In genomic region chr2:25292054-25292544, GRCm38 (mm10) we compare ENCODE assay signal across 9 mouse cellular contexts. TPM values are rescaled to one million over a fixed set of nuclear protein-coding genes. Genes with fewer than 3 reads are reported as not detected.
A peak's percentile ranks its signal among the peaks of the same experiment; 100 is the strongest.
DNase-seq lines count a peak whose midpoint lies in the region; ATAC-seq lines count a peak whose summit lies in the region.
"Had no signal": no experiment of that assay in that cellular context is flagged by ENCODE, and none has a peak within 500 bp of the region (broad histone marks: within the 10 kb centered on the region; RNA-seq: fewer than 3 reads in every experiment).

No protein-coding gene starts in this region.

- 2% methylated on average over 21 of the region's 43 CpGs for WGBS in kidney, embryonic 14.5 days
- 8% methylated on average over 34 of the region's 43 CpGs for WGBS in embryonic facial prominence, embryonic 12.5 days
- WGBS in hindbrain, embryonic 11.5 days: 6% methylated on average over 42 of the region's 43 CpGs
- WGBS in liver, embryonic 13.5 days (ENCODE audit: insufficient replicate concordance): 9% methylated on average over 42 of the region's 43 CpGs

- DNase-seq in kidney, adult 11 months: no peak
- peak; percentile 31 for DNase-seq in hindbrain, embryonic 11.5 days (ENCODE audit: low spot score)
- no peak for DNase-seq in liver, embryonic 13.5 days
- peak; percentile 21 for DNase-seq in splenic B cell, adult 2 months (ENCODE audit: low read depth, low spot score)
- no peak for DNase-seq in ovary, postnatal 10 days (ENCODE audit: low spot score)
- DNase-seq in right cerebral cortex, postnatal 36 days (ENCODE audit: low spot score in 2 of 2): no peak

- H3K4me1 ChIP-seq in kidney, embryonic 14.5 days (ENCODE audit: control insufficient read depth, insufficient read depth, low read length): peaks cover 10% of the 10 kb centered on the region; the same call in 1 of the 2 replicates
- H3K4me1 ChIP-seq in embryonic facial prominence, embryonic 12.5 days: peaks cover 13% of the 10 kb centered on the region
- peaks cover 5% of the 10 kb centered on the region; the same call in 1 of the 2 replicates for H3K4me1 ChIP-seq in hindbrain, embryonic 11.5 days (replicated peaks; ENCODE audit: control insufficient read depth, insufficient read depth, low read length)
- H3K4me1 ChIP-seq in liver, embryonic 13.5 days (replicated peaks): peaks cover 22% of the 10 kb centered on the region

- no peaks in the 10 kb centered on the region for H3K9me3 ChIP-seq in kidney, embryonic 14.5 days (ENCODE audit: control insufficient read depth, low read length)
- no peaks in the 10 kb centered on the region for H3K9me3 ChIP-seq in embryonic facial prominence, embryonic 12.5 days
- no peaks in the 10 kb centered on the region for H3K9me3 ChIP-seq in hindbrain, embryonic 11.5 days (ENCODE audit: control insufficient read depth, low read length)
- no peaks in the 10 kb centered on the region for H3K9me3 ChIP-seq in liver, embryonic 13.5 days (replicated peaks)

- H3K27me3 ChIP-seq in kidney, embryonic 14.5 days (ENCODE audit: control insufficient read depth, insufficient read depth, low read length): peaks cover 60% of the 10 kb centered on the region
- peaks cover 94% of the 10 kb centered on the region for H3K27me3 ChIP-seq in embryonic facial prominence, embryonic 12.5 days
- peaks cover 64% of the 10 kb centered on the region for H3K27me3 ChIP-seq in hindbrain, embryonic 11.5 days (ENCODE audit: control insufficient read depth, insufficient read depth, low read length)
- peaks cover 96% of the 10 kb centered on the region for H3K27me3 ChIP-seq in liver, embryonic 13.5 days
- H3K27me3 ChIP-seq in splenic B cell, adult 2 months (ENCODE audit: control insufficient read depth, insufficient read depth, low read length, poor library complexity, severe bottlenecking): no peaks in the 10 kb centered on the region

- H3K27ac ChIP-seq in kidney, embryonic 14.5 days (ENCODE audit: low read depth, low read length): no peak overlapping the region
- H3K27ac ChIP-seq in embryonic facial prominence, embryonic 12.5 days: no peak overlapping the region
- no peak overlapping the region for H3K27ac ChIP-seq in hindbrain, embryonic 11.5 days (ENCODE audit: low read depth, low read length)
- no peak overlapping the region for H3K27ac ChIP-seq in liver, embryonic 13.5 days

- H3K9ac ChIP-seq in kidney, embryonic 14.5 days (ENCODE audit: low read depth, low read length): no peak overlapping the region
- peak overlapping the region; percentile 30; the same call in 1 of the 2 replicates for H3K9ac ChIP-seq in embryonic facial prominence, embryonic 12.5 days
- H3K9ac ChIP-seq in hindbrain, embryonic 11.5 days (ENCODE audit: low read depth, low read length): peak overlapping the region; percentile 23; the same call in 1 of the 2 replicates
- no peak overlapping the region for H3K9ac ChIP-seq in liver, embryonic 13.5 days

- peak overlapping the region; percentile 44 for H3K4me2 ChIP-seq in kidney, embryonic 14.5 days (replicated peaks; ENCODE audit: low read depth, low read length)
- peak overlapping the region; percentile 49 for H3K4me2 ChIP-seq in embryonic facial prominence, embryonic 12.5 days (replicated peaks)
- peak overlapping the region; percentile 44 for H3K4me2 ChIP-seq in hindbrain, embryonic 11.5 days (replicated peaks; ENCODE audit: low read depth, low read length)
- peak overlapping the region; percentile 54 for H3K4me2 ChIP-seq in liver, embryonic 13.5 days

- H3K36me3 ChIP-seq in kidney, embryonic 14.5 days (ENCODE audit: control insufficient read depth, insufficient read depth, low read length): no peaks in the 10 kb centered on the region
- no peaks in the 10 kb centered on the region for H3K36me3 ChIP-seq in embryonic facial prominence, embryonic 12.5 days
- no peaks in the 10 kb centered on the region for H3K36me3 ChIP-seq in hindbrain, embryonic 11.5 days (ENCODE audit: control insufficient read depth, insufficient read depth, low read length)
- no peaks in the 10 kb centered on the region for H3K36me3 ChIP-seq in liver, embryonic 13.5 days
- H3K36me3 ChIP-seq in splenic B cell, adult 2 months (ENCODE audit: control insufficient read depth, insufficient read depth, low read length, poor library complexity, severe bottlenecking): no peaks in the 10 kb centered on the region

- peak overlapping the region; percentile 28 for H3K4me3 ChIP-seq in kidney, embryonic 14.5 days (ENCODE audit: low read length)
- H3K4me3 ChIP-seq in embryonic facial prominence, embryonic 12.5 days: peak overlapping the region; percentile 26
- H3K4me3 ChIP-seq in hindbrain, embryonic 11.5 days (ENCODE audit: low read depth, low read length): peak overlapping the region; percentile 25
- peak overlapping the region; percentile 43 for H3K4me3 ChIP-seq in liver, embryonic 13.5 days (replicated peaks)

- ATAC-seq in kidney, embryonic 14.5 days (ENCODE audit: low FRiP score, low TSS enrichment): peak; percentile 16; the same call in 1 of the 2 replicates
- ATAC-seq in embryonic facial prominence, embryonic 12.5 days (ENCODE audit: insufficient number of reproducible peaks, insufficient read depth, low FRiP score, low TSS enrichment): no peak
- peak; percentile 7; the same call in 1 of the 2 replicates for ATAC-seq in hindbrain, embryonic 11.5 days (ENCODE audit: low FRiP score)
- peak; percentile 32 for ATAC-seq in liver, embryonic 13.5 days (ENCODE audit: low read depth)

RNA-seq across cellular contexts. Expression of gene Lrrc26, which starts 2.4 kb away (rescaled TPM):
- not detected in 2 replicates for polyA plus RNA-seq in kidney, embryonic 14.5 days (2014; fragmentation: Nextera tagmentation; extraction: Ambion mirVana)
- not detected in 2 replicates for polyA plus RNA-seq in embryonic facial prominence, embryonic 12.5 days (2016; fragmentation: Nextera tagmentation; extraction: Ambion mirVana)
- not detected in 2 replicates for polyA plus RNA-seq in hindbrain, embryonic 11.5 days (2014; fragmentation: Nextera tagmentation; extraction: Ambion mirVana)
- polyA plus RNA-seq in liver, embryonic 13.5 days (2015; fragmentation: Nextera tagmentation; extraction: Ambion mirVana): not detected in 2 replicates

RNA-seq across cellular contexts. Expression of gene Tmem210, which starts 4.2 kb away (rescaled TPM):
- polyA plus RNA-seq in kidney, embryonic 14.5 days (2014; fragmentation: Nextera tagmentation; extraction: Ambion mirVana): not detected in 2 replicates
- polyA plus RNA-seq in embryonic facial prominence, embryonic 12.5 days (2016; fragmentation: Nextera tagmentation; extraction: Ambion mirVana): not detected in 2 replicates
- polyA plus RNA-seq in hindbrain, embryonic 11.5 days (2014; fragmentation: Nextera tagmentation; extraction: Ambion mirVana): not detected in 2 replicates
- polyA plus RNA-seq in liver, embryonic 13.5 days (2015; fragmentation: Nextera tagmentation; extraction: Ambion mirVana): not detected in 2 replicates
- polyA plus RNA-seq: spleen, adult 2 months had no signal

RNA-seq across cellular contexts. Expression of gene Anapc2, which starts 19.8 kb away (rescaled TPM):
- polyA plus RNA-seq in kidney, embryonic 14.5 days (2014; fragmentation: Nextera tagmentation; extraction: Ambion mirVana): 71.4 and 111 TPM in 2 replicates
- polyA plus RNA-seq in embryonic facial prominence, embryonic 12.5 days (2016; fragmentation: Nextera tagmentation; extraction: Ambion mirVana): 154 and 155 TPM in 2 replicates
- 107 and 110 TPM in 2 replicates for polyA plus RNA-seq in hindbrain, embryonic 11.5 days (2014; fragmentation: Nextera tagmentation; extraction: Ambion mirVana)
- polyA plus RNA-seq in liver, embryonic 13.5 days (2015; fragmentation: Nextera tagmentation; extraction: Ambion mirVana): 50.5 and 51.0 TPM in 2 replicates

RNA-seq across cellular contexts. Expression of gene Ssna1, which starts 19.9 kb away (rescaled TPM):
- 212 and 253 TPM in 2 replicates for polyA plus RNA-seq in kidney, embryonic 14.5 days (2014; fragmentation: Nextera tagmentation; extraction: Ambion mirVana)
- polyA plus RNA-seq in embryonic facial prominence, embryonic 12.5 days (2016; fragmentation: Nextera tagmentation; extraction: Ambion mirVana): 218 and 231 TPM in 2 replicates
- polyA plus RNA-seq in hindbrain, embryonic 11.5 days (2014; fragmentation: Nextera tagmentation; extraction: Ambion mirVana): 244 and 248 TPM in 2 replicates
- 158 and 162 TPM in 2 replicates for polyA plus RNA-seq in liver, embryonic 13.5 days (2015; fragmentation: Nextera tagmentation; extraction: Ambion mirVana)

RNA-seq across cellular contexts. Expression of gene Grin1, which starts 26.9 kb away (rescaled TPM):
- 0.32 and 0.64 TPM in 2 replicates for polyA plus RNA-seq in kidney, embryonic 14.5 days (2014; fragmentation: Nextera tagmentation; extraction: Ambion mirVana)
- 1.0 and 1.9 TPM in 2 replicates for polyA plus RNA-seq in embryonic facial prominence, embryonic 12.5 days (2016; fragmentation: Nextera tagmentation; extraction: Ambion mirVana)
- 3.6 and 3.9 TPM in 2 replicates for polyA plus RNA-seq in hindbrain, embryonic 11.5 days (2014; fragmentation: Nextera tagmentation; extraction: Ambion mirVana)
- 0.12 and 0.41 TPM in 2 replicates for polyA plus RNA-seq in liver, embryonic 13.5 days (2015; fragmentation: Nextera tagmentation; extraction: Ambion mirVana)

Comparison
In these comparisons a context has a peak if more than half of its experiments do, and no peak if none do; other contexts are left out.
1. H3K9ac ChIP-seq: peak in embryonic facial prominence, embryonic 12.5 days (single experiment) and hindbrain, embryonic 11.5 days (single experiment); none in kidney, embryonic 14.5 days (single experiment) and liver, embryonic 13.5 days (single experiment).
2. DNase-seq: peak in hindbrain, embryonic 11.5 days (single experiment) and splenic B cell, adult 2 months (single experiment); none in kidney, adult 11 months (single experiment), liver, embryonic 13.5 days (single experiment), ovary, postnatal 10 days (single experiment) and right cerebral cortex, postnatal 36 days (0 of 2).
3. Peak in every context shown above with its lines, with median percentiles within 50 percentile points of each other: H3K4me2 ChIP-seq and H3K4me3 ChIP-seq.